Mouse (Mus musculus): Measurements from ENCODE around the gene Slco1a5. TPM values are rescaled to one million over a fixed set of nuclear protein-coding genes. Genes with fewer than 3 reads are reported as not detected.
"Not testable (repeated sequence)": the region's sequence is repeated elsewhere in the genome, so short reads cannot be mapped to it uniquely, and the experiment has no call there.

Slco1a5 gene
- polyA plus RNA-seq (2014; fragmentation: Nextera tagmentation; extraction: Ambion mirVana): 0.40 and 0.75 TPM in 2 replicates

DNA sequence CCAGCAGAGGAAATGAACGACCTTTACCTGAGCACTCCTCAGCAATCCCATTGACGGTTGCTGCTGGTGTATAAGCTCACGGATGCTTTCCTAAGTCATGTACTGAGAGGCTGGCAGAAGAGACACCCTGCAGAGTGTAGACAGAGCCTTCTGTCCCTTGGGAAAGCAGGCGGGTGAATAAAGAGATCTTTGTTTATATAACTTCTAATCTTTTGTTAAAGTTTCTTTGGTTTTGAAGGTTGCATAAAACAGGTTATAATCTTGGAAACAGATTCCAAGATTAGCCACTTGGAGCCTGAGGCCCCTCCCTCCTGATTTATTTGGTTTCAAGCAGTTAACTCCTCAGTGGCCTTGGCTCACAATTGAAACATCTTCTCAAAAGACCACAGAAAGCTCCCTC, at the start of gene Slco1a5:
TSS of gene Slco1a5 (minus strand) at position 101 of the 400 bp plus-strand sequence.
- ATAC-seq (ENCODE audit: low FRiP score) (no peak), DNase-seq (ENCODE audit: low spot score) (no peak)
- Histone ChIP-seq H3K9me3 (ENCODE audit: control insufficient read depth, low read length) (no peaks in the 10 kb centered on the region), H3K27ac (no peak within 1 kb of the TSS), H3K4me3 (replicated peaks; ENCODE audit: low read length) (no peak within 1 kb of the TSS), H3K4me2 (replicated peaks) (no peak within 1 kb of the TSS), H3K36me3 (replicated peaks; ENCODE audit: control insufficient read depth, insufficient read depth) (no peaks in the 10 kb centered on the region), H3K9ac (no peak within 1 kb of the TSS), H3K4me1 (replicated peaks; ENCODE audit: control insufficient read depth, insufficient read depth, low read length) (no peaks in the 10 kb centered on the region), H3K27me3 (ENCODE audit: control insufficient read depth, insufficient read depth, low read length) (no peaks in the 10 kb centered on the region)
- WGBS: 12% methylated on average over 4 of the region's 4 CpGs

GRCm38 (mm10) chr6:142369568-142369967, 46.8 kb upstream of the Slco1a5 start:
- DNase-seq (ENCODE audit: low spot score) (no peak), ATAC-seq (ENCODE audit: low FRiP score) (no peak)
- no peak overlapping the region for H3K4me2 ChIP-seq (replicated peaks)
- H3K9ac ChIP-seq: no peak overlapping the region
- no peaks in the 10 kb centered on the region for H3K27me3 ChIP-seq (ENCODE audit: control insufficient read depth, insufficient read depth, low read length)
- peaks cover 91% of the 10 kb centered on the region for H3K36me3 ChIP-seq (replicated peaks; ENCODE audit: control insufficient read depth, insufficient read depth)
- H3K4me1 ChIP-seq (replicated peaks; ENCODE audit: control insufficient read depth, insufficient read depth, low read length): no peaks in the 10 kb centered on the region
- no peak overlapping the region for H3K4me3 ChIP-seq (replicated peaks; ENCODE audit: low read length)
- WGBS: 91% methylated on average over 3 of the region's 3 CpGs
- H3K9me3 ChIP-seq (ENCODE audit: control insufficient read depth, low read length): no peaks in the 10 kb centered on the region
- no peak overlapping the region for H3K27ac ChIP-seq

DNA sequence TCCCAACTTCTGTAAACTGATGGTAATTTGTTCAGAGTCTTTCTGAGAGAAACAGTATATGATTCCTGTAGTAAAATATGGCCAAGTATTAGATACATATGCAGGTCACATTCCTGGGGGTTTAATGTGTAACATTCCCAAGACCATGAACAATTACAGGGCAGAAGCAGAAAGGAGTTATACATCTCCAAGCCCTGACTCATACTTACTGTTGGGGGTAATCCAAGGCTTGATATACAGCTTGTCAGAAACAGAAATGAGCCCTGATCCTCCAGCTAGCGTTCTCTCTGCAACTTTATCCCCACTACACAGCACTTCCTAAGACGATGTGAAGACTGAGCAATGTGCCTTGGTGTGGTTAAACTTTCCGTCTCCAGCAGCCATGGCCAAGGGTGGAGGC, 44.8 kb upstream of the Slco1a5 start:
- 92% methylated on average over 3 of the region's 3 CpGs for WGBS
- Histone ChIP-seq H3K27ac (no peak overlapping the region), H3K4me1 (replicated peaks; ENCODE audit: control insufficient read depth, insufficient read depth, low read length) (no peaks in the 10 kb centered on the region), H3K9ac (no peak overlapping the region), H3K36me3 (replicated peaks; ENCODE audit: control insufficient read depth, insufficient read depth) (peaks cover 93% of the 10 kb centered on the region), H3K4me3 (replicated peaks; ENCODE audit: low read length) (no peak overlapping the region), H3K27me3 (ENCODE audit: control insufficient read depth, insufficient read depth, low read length) (no peaks in the 10 kb centered on the region), H3K4me2 (replicated peaks) (no peak overlapping the region), H3K9me3 (ENCODE audit: control insufficient read depth, low read length) (no peaks in the 10 kb centered on the region)
- ATAC-seq (ENCODE audit: low FRiP score) (no peak), DNase-seq (ENCODE audit: low spot score) (no peak)

- Histone ChIP-seq H3K36me3 (replicated peaks; ENCODE audit: control insufficient read depth, insufficient read depth) (peaks cover 93% of the 10 kb centered on the region), H3K9me3 (ENCODE audit: control insufficient read depth, low read length) (no peaks in the 10 kb centered on the region), H3K4me3 (replicated peaks; ENCODE audit: low read length) (no peak overlapping the region), H3K9ac (no peak overlapping the region), H3K4me2 (replicated peaks) (no peak overlapping the region), H3K27ac (no peak overlapping the region), H3K27me3 (ENCODE audit: control insufficient read depth, insufficient read depth, low read length) (no peaks in the 10 kb centered on the region), H3K4me1 (replicated peaks; ENCODE audit: control insufficient read depth, insufficient read depth, low read length) (no peaks in the 10 kb centered on the region)
- 93% methylated on average over 10 of the region's 10 CpGs for WGBS
- DNase-seq (ENCODE audit: low spot score) (no peak), ATAC-seq (ENCODE audit: low FRiP score) (no peak)
These were observed 43.8 kb upstream of the Slco1a5 start for GRCm38 (mm10) chr6:142366473-142367018.

- no peak overlapping the region for H3K4me3 ChIP-seq (replicated peaks; ENCODE audit: low read length)
- H3K27me3 ChIP-seq (ENCODE audit: control insufficient read depth, insufficient read depth, low read length): no peaks in the 10 kb centered on the region
- DNase-seq (ENCODE audit: low spot score) (no peak), ATAC-seq (ENCODE audit: low FRiP score) (no peak)
- WGBS: 95% methylated on average over 8 of the region's 8 CpGs
- no peak overlapping the region for H3K4me2 ChIP-seq (replicated peaks)
- H3K9me3 ChIP-seq (ENCODE audit: control insufficient read depth, low read length): no peaks in the 10 kb centered on the region
- no peaks in the 10 kb centered on the region for H3K4me1 ChIP-seq (replicated peaks; ENCODE audit: control insufficient read depth, insufficient read depth, low read length)
- no peak overlapping the region for H3K9ac ChIP-seq
- H3K27ac ChIP-seq: no peak overlapping the region
- H3K36me3 ChIP-seq (replicated peaks; ENCODE audit: control insufficient read depth, insufficient read depth): peaks cover 96% of the 10 kb centered on the region
These were observed 43.1 kb upstream of the Slco1a5 start for GRCm38 (mm10) chr6:142365742-142366472.

- Histone ChIP-seq H3K36me3 (replicated peaks; ENCODE audit: control insufficient read depth, insufficient read depth) (peaks cover 96% of the 10 kb centered on the region), H3K4me2 (replicated peaks) (no peak overlapping the region), H3K4me3 (replicated peaks; ENCODE audit: low read length) (no peak overlapping the region), H3K9me3 (ENCODE audit: control insufficient read depth, low read length) (no peaks in the 10 kb centered on the region), H3K27ac (no peak overlapping the region), H3K4me1 (replicated peaks; ENCODE audit: control insufficient read depth, insufficient read depth, low read length) (no peaks in the 10 kb centered on the region), H3K27me3 (ENCODE audit: control insufficient read depth, insufficient read depth, low read length) (no peaks in the 10 kb centered on the region), H3K9ac (no peak overlapping the region)
- DNase-seq (ENCODE audit: low spot score) (peak; percentile 27), ATAC-seq (ENCODE audit: low FRiP score) (no peak)
- 73% methylated on average over 9 of the region's 9 CpGs for WGBS
These were observed 40.3 kb upstream of the Slco1a5 start for GRCm38 (mm10) chr6:142363019-142363576.

DNA sequence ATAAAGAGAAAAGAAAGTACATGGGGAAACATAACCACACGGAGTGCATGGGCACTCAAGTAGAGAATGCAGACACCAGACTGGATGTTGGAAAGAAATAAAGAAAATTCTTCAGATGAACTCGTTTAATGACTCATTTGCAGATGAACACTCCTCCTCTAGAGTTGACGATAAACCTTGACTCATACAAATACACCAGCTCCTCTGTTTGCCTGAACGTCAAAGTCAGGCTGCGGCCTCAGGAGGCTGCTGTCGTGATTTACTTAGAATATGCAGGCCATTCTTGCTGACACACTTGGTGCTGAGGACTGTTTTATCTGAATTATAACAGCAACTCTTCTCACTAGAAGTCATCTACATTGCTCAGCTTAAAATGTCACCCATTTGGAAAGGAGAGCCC, 39.3 kb upstream of the Slco1a5 start:
- no peak overlapping the region for H3K4me3 ChIP-seq (replicated peaks; ENCODE audit: low read length)
- no peaks in the 10 kb centered on the region for H3K27me3 ChIP-seq (ENCODE audit: control insufficient read depth, insufficient read depth, low read length)
- no peaks in the 10 kb centered on the region for H3K4me1 ChIP-seq (replicated peaks; ENCODE audit: control insufficient read depth, insufficient read depth, low read length)
- DNase-seq (ENCODE audit: low spot score) (no peak), ATAC-seq (ENCODE audit: low FRiP score) (no peak)
- no peaks in the 10 kb centered on the region for H3K9me3 ChIP-seq (ENCODE audit: control insufficient read depth, low read length)
- H3K27ac ChIP-seq: no peak overlapping the region
- H3K9ac ChIP-seq: no peak overlapping the region
- peaks cover 96% of the 10 kb centered on the region for H3K36me3 ChIP-seq (replicated peaks; ENCODE audit: control insufficient read depth, insufficient read depth)
- H3K4me2 ChIP-seq (replicated peaks): no peak overlapping the region
- 95% methylated on average over 6 of the region's 6 CpGs for WGBS

DNA sequence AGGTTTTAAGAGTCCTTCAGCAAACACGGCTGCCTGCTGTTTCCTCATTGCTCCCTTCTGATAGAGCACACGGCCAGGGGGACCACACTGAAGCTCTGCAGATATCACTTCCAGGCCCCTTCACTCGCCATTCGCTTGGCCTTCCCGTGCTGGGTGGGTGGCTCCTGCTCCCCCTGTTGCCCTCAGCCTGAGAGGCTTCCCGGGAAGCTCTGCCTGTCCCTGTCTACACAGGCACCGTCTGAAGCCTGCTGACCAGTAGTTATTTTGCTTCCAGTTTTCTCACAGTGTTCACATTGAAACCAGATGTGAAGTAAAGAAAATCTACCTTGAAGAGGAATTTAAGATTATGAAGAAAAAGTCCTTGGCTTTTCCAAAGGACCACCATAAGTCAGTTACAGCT, 34.3 kb upstream of the Slco1a5 start:
- Histone ChIP-seq H3K4me2 (replicated peaks) (no peak overlapping the region), H3K36me3 (replicated peaks; ENCODE audit: control insufficient read depth, insufficient read depth) (peaks cover 91% of the 10 kb centered on the region), H3K4me1 (replicated peaks; ENCODE audit: control insufficient read depth, insufficient read depth, low read length) (no peaks in the 10 kb centered on the region), H3K9ac (no peak overlapping the region), H3K9me3 (ENCODE audit: control insufficient read depth, low read length) (no peaks in the 10 kb centered on the region), H3K27me3 (ENCODE audit: control insufficient read depth, insufficient read depth, low read length) (no peaks in the 10 kb centered on the region), H3K4me3 (replicated peaks; ENCODE audit: low read length) (no peak overlapping the region), H3K27ac (no peak overlapping the region)
- 76% methylated on average over 7 of the region's 7 CpGs for WGBS
- ATAC-seq (ENCODE audit: low FRiP score) (no peak), DNase-seq (ENCODE audit: low spot score) (no peak)

DNA sequence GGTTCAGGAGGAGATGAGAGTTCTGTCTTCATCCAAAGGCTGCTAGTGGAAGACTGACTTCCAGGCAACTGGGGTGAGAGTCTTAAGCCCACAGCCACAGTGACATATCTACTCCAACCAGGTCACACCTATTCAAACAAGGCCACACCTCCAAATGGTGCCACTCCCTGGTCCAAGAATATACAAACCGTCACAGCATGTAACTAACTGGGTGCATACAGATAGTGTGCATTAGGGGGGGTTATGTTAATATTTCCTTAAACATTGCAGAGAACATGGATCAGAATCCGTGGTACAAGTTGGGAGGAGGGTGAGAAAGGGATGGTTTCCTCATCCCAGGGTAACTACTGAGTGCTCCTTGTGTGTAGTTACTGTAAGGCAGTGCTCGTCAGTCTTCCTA, 29.3 kb upstream of the Slco1a5 start:
- H3K9ac ChIP-seq; ATAC-seq (ENCODE audit: low FRiP score); H3K4me2 ChIP-seq (replicated peaks); DNase-seq (ENCODE audit: low spot score); H3K9me3 ChIP-seq (ENCODE audit: control insufficient read depth, low read length); H3K27me3 ChIP-seq (ENCODE audit: control insufficient read depth, insufficient read depth, low read length); H3K27ac ChIP-seq; H3K4me1 ChIP-seq (replicated peaks; ENCODE audit: control insufficient read depth, insufficient read depth, low read length); H3K4me3 ChIP-seq (replicated peaks; ENCODE audit: low read length): not testable (repeated sequence)
- H3K36me3 ChIP-seq (replicated peaks; ENCODE audit: control insufficient read depth, insufficient read depth): peaks cover 84% of the 10 kb centered on the region
- WGBS: 94% methylated on average over 3 of the region's 3 CpGs
